Mouse (Mus musculus) intestine, postnatal 0 days (tissue): ENCODE measurements around the gene Ptprj. TPM values are rescaled to one million over a fixed set of nuclear protein-coding genes. Genes with fewer than 3 reads are reported as not detected.

ENCODE experiments used
- ATAC-seq: fragments of 200-750 bp; cut with Nextera tagmentation; 2 replicates; pipeline ENCODE4 v1.8.0; 2017; ENCODE audit warnings: mild to moderate bottlenecking, moderate TSS enrichment, moderate library complexity
- H3K27ac ChIP-seq: fragments of 300-500 bp; sonication (generic); 2 replicates; pipeline ENCODE4 v1.5.1; 2014; ENCODE audit warnings: mild to moderate bottlenecking, low read depth, low read length, moderate library complexity
- H3K27me3 ChIP-seq: fragments of 300-500 bp; sonication (generic); replicated peaks from 2 replicates; pipeline ENCODE4 v1.6.1; 2014; ENCODE audit warnings: low read length, mixed read lengths; ENCODE audit not compliant: control insufficient read depth, insufficient read depth
- H3K36me3 ChIP-seq: fragments of 300-500 bp; sonication (generic); 2 replicates; pipeline ENCODE4 v1.6.1; 2014; ENCODE audit warnings: mild to moderate bottlenecking, moderate library complexity; ENCODE audit not compliant: control insufficient read depth, insufficient read depth
- H3K4me1 ChIP-seq: fragments of 300-500 bp; sonication (generic); replicated peaks from 2 replicates; pipeline ENCODE4 v1.6.1; 2014; ENCODE audit warnings: antibody characterized with exemption, low read length, mixed read lengths; ENCODE audit not compliant: control insufficient read depth, insufficient read depth
- H3K4me2 ChIP-seq: fragments of 300-500 bp; sonication (generic); replicated peaks from 2 replicates; pipeline ENCODE4 v1.6.1; 2014; ENCODE audit warnings: low read depth, mild to moderate bottlenecking, moderate library complexity
- H3K4me3 ChIP-seq: fragments of 300-500 bp; sonication (generic); 2 replicates; pipeline ENCODE4 v1.5.1; 2014; ENCODE audit warnings: low read depth, low read length
- H3K9ac ChIP-seq: fragments of 300-500 bp; sonication (generic); 2 replicates; pipeline ENCODE4 v1.6.1; 2014; ENCODE audit warnings: mild to moderate bottlenecking, low read depth, low read length
- H3K9me3 ChIP-seq: fragments of 300-500 bp; sonication (generic); 2 replicates; pipeline ENCODE4 v1.6.1; 2016; ENCODE audit warnings: mixed run types; ENCODE audit not compliant: control insufficient read depth
- CTCF ChIP-seq: sonication (generic); IDR thresholded peaks from 2 replicates; pipeline ENCODE4 v1.5.1; 2016; ENCODE audit warnings: low read depth, mild to moderate bottlenecking, control low read depth, antibody characterized with exemption, moderate library complexity
- WGBS: fragments of 180-500 bp; shearing (Covaris S2); extraction: QIAGEN DNeasy Blood & Tissue Kit; methylation state at CpG from one replicate; pipeline ENCODE4 v1.1.7; 2014; 5-methylcytosine and 5-hydroxymethylcytosine counted together
- polyA plus RNA-seq: library from polyadenylated mRNA; unstranded; fragments of >200 nt; fragmentation: Nextera tagmentation; extraction: Ambion mirVana; gene quantifications from 2 replicates; pipeline ENCODE4 v1.2.1, GENCODE M21; 2015

The Ptprj gene
- polyA plus RNA-seq, 1 experiment from 2014 or later: 3.5 TPM

GRCm38 (mm10) chr2:90501708-90502107, 78.7 kb downstream of the Ptprj start:
- H3K9ac ChIP-seq: no peak overlapping the region
- 0 out of 2 replicates have a peak, but pooled peaks cover 7% of the 10 kb centered on the region for H3K4me1 ChIP-seq
- H3K27me3 ChIP-seq: no peaks in the 10 kb centered on the region
- H3K36me3 ChIP-seq: no peaks in the 10 kb centered on the region
- no peaks in the 10 kb centered on the region for H3K9me3 ChIP-seq
- no peak overlapping the region for H3K27ac ChIP-seq
- no peak for ATAC-seq
- no peak overlapping the region for H3K4me3 ChIP-seq
- no peak overlapping the region for H3K4me2 ChIP-seq
- 23% methylated on average over 3 of the region's 3 CpGs for WGBS
- TF ChIP-seq CTCF: no peak

- Histone ChIP-seq H3K9ac (no peak overlapping the region), H3K4me1 (0 out of 2 replicates have a peak, but pooled peaks cover 11% of the 10 kb centered on the region), H3K27me3 (no peaks in the 10 kb centered on the region), H3K4me2 (no peak overlapping the region), H3K4me3 (no peak overlapping the region), H3K36me3 (no peaks in the 10 kb centered on the region), H3K9me3 (no peaks in the 10 kb centered on the region), H3K27ac (no peak overlapping the region)
- no peak for ATAC-seq
- TF ChIP-seq CTCF: no peak
These were observed 79.6 kb downstream of the Ptprj start for GRCm38 (mm10) chr2:90500892-90501291.

- H3K4me2 ChIP-seq: no peak overlapping the region
- H3K27me3 ChIP-seq: no peaks in the 10 kb centered on the region
- H3K9me3 ChIP-seq: no peaks in the 10 kb centered on the region
- H3K27ac ChIP-seq: no peak overlapping the region
- 71% methylated on average over 1 of the region's 1 CpGs for WGBS
- no peak for ATAC-seq
- H3K4me1 ChIP-seq: 0 out of 2 replicates have a peak, but pooled peaks cover 11% of the 10 kb centered on the region
- no peak overlapping the region for H3K4me3 ChIP-seq
- no peak for TF ChIP-seq CTCF
- H3K36me3 ChIP-seq: no peaks in the 10 kb centered on the region
- no peak overlapping the region for H3K9ac ChIP-seq
These were observed 81.4 kb downstream of the Ptprj start for GRCm38 (mm10) chr2:90499002-90499401.

- ATAC-seq: no peak
- no peak overlapping the region for H3K9ac ChIP-seq
- no peaks in the 10 kb centered on the region for H3K27me3 ChIP-seq
- no peak overlapping the region for H3K27ac ChIP-seq
- H3K9me3 ChIP-seq: no peaks in the 10 kb centered on the region
- 0 out of 2 replicates have a peak, but pooled peaks cover 14% of the 10 kb centered on the region for H3K4me1 ChIP-seq
- H3K4me3 ChIP-seq: no peak overlapping the region
- WGBS: 62% methylated on average over 3 of the region's 3 CpGs
- TF ChIP-seq CTCF: no peak
- no peaks in the 10 kb centered on the region for H3K36me3 ChIP-seq
- H3K4me2 ChIP-seq: no peak overlapping the region
These were observed 82.9 kb downstream of the Ptprj start for GRCm38 (mm10) chr2:90497551-90497950.

GRCm38 (mm10) chr2:90496680-90497074, 83.8 kb downstream of the Ptprj start:
- no peak overlapping the region for H3K4me3 ChIP-seq
- H3K36me3 ChIP-seq: no peaks in the 10 kb centered on the region
- no peak for ATAC-seq
- 77% methylated on average over 5 of the region's 5 CpGs for WGBS
- H3K27me3 ChIP-seq: no peaks in the 10 kb centered on the region
- no peak overlapping the region for H3K9ac ChIP-seq
- H3K9me3 ChIP-seq: no peaks in the 10 kb centered on the region
- no peak overlapping the region for H3K4me2 ChIP-seq
- TF ChIP-seq CTCF: no peak
- H3K4me1 ChIP-seq: 0 out of 2 replicates have a peak, but pooled peaks cover 8% of the 10 kb centered on the region
- no peak overlapping the region for H3K27ac ChIP-seq

- no peak for TF ChIP-seq CTCF
- Histone ChIP-seq H3K4me2 (no peak overlapping the region), H3K36me3 (no peaks in the 10 kb centered on the region), H3K9ac (no peak overlapping the region), H3K9me3 (no peaks in the 10 kb centered on the region), H3K27me3 (no peaks in the 10 kb centered on the region), H3K4me3 (no peak overlapping the region), H3K27ac (no peak overlapping the region), H3K4me1 (0 out of 2 replicates have a peak, but pooled peaks cover 7% of the 10 kb centered on the region)
- WGBS: 74% methylated on average over 4 of the region's 4 CpGs
- ATAC-seq: peak; percentile 62
These were observed 84.3 kb downstream of the Ptprj start for GRCm38 (mm10) chr2:90496012-90496679.
